Mouse (Mus musculus): ENCODE measurements around the gene Plekhs1.

GRCm38 (mm10) chr19:56471934-56472333, 10.5 kb downstream of the Plekhs1 start:
- no peak for TF ChIP-seq POLR2A (IDR thresholded peaks at IDR 0.05; ENCODE audit: insufficient read depth, low read depth, low read length)
- TF ChIP-seq CTCF (IDR thresholded peaks at IDR 0.05), result no peak
- TF ChIP-seq EP300 (IDR thresholded peaks at IDR 0.05; ENCODE audit: insufficient read depth, low read depth, low read length), result no peak

All from heart, adult 2 months (tissue).